Mouse (Mus musculus) kidney, adult 11 months (tissue): Measurements from ENCODE around the gene Adgrl3.
"Not testable (repeated sequence)": the region's sequence is repeated elsewhere in the genome, so short reads cannot be mapped to it uniquely, and the experiment has no call there.

Source experiments
- DNase-seq: peaks from one replicate; pipeline ENCODE4 v3.0.0; 2022

Gene Adgrl3

GRCm38 (mm10) chr5:81436375-81436774, 416.4 kb downstream of the Adgrl3 start:
- no peak for DNase-seq

GRCm38 (mm10) chr5:81442150-81442549, 422.2 kb downstream of the Adgrl3 start:
- no peak for DNase-seq

- DNase-seq, result no peak
These were observed 446.0 kb downstream of the Adgrl3 start for GRCm38 (mm10) chr5:81465971-81466370.

- DNase-seq, result no peak
These were observed 454.7 kb downstream of the Adgrl3 start for GRCm38 (mm10) chr5:81474681-81475080.

- no peak for DNase-seq
These were observed 455.5 kb downstream of the Adgrl3 start for GRCm38 (mm10) chr5:81475406-81475805.

- DNase-seq, result no peak
These were observed 456.2 kb downstream of the Adgrl3 start for GRCm38 (mm10) chr5:81475971-81476606.

- no peak for DNase-seq
These were observed 461.0 kb downstream of the Adgrl3 start for GRCm38 (mm10) chr5:81480911-81481310.

- DNase-seq, result no peak
These were observed 464.0 kb downstream of the Adgrl3 start for GRCm38 (mm10) chr5:81483890-81484289.

GRCm38 (mm10) chr5:81501076-81501475, 481.1 kb downstream of the Adgrl3 start:
- no peak for DNase-seq

- DNase-seq, result no peak
These were observed 499.0 kb downstream of the Adgrl3 start for GRCm38 (mm10) chr5:81518720-81519496.

- DNase-seq, result peak; percentile 6
These were observed 499.8 kb downstream of the Adgrl3 start for GRCm38 (mm10) chr5:81519497-81520382.

GRCm38 (mm10) chr5:81522760-81523159, 502.8 kb downstream of the Adgrl3 start:
- DNase-seq, result no peak

GRCm38 (mm10) chr5:81524532-81524961, 504.6 kb downstream of the Adgrl3 start:
- no peak for DNase-seq

- no peak for DNase-seq
These were observed 505.4 kb downstream of the Adgrl3 start for GRCm38 (mm10) chr5:81525326-81525725.

- DNase-seq, result no peak
These were observed 511.7 kb downstream of the Adgrl3 start for GRCm38 (mm10) chr5:81531639-81532038.

GRCm38 (mm10) chr5:81550211-81550610, 530.3 kb downstream of the Adgrl3 start:
- DNase-seq, result no peak

GRCm38 (mm10) chr5:81555149-81555548, 535.2 kb downstream of the Adgrl3 start:
- DNase-seq, result not testable (repeated sequence)

GRCm38 (mm10) chr5:81556008-81556407, 536.1 kb downstream of the Adgrl3 start:
- DNase-seq, result no peak

- DNase-seq, result no peak
These were observed 539.0 kb downstream of the Adgrl3 start for GRCm38 (mm10) chr5:81558965-81559364.

GRCm38 (mm10) chr5:81564294-81564693, 544.4 kb downstream of the Adgrl3 start:
- no peak for DNase-seq

GRCm38 (mm10) chr5:81566577-81566976, 546.6 kb downstream of the Adgrl3 start:
- DNase-seq, result no peak

- peak; percentile 35 for DNase-seq
These were observed 548.8 kb downstream of the Adgrl3 start for GRCm38 (mm10) chr5:81568743-81569142.

GRCm38 (mm10) chr5:81582886-81583285, 562.9 kb downstream of the Adgrl3 start:
- DNase-seq, result no peak
